Mouse (Mus musculus) urinary bladder, adult 2 months (tissue): ENCODE data around the gene Krt86. TPM values are rescaled to one million over a fixed set of nuclear protein-coding genes. Genes with fewer than 3 reads are reported as not detected.
A peak's percentile ranks its signal among the peaks of the same experiment; 100 is the strongest.

Experiments
- DNase-seq: peaks from one replicate; pipeline ENCODE4 v3.0.0; 2022; ENCODE audit warnings: low spot score
- polyA plus RNA-seq: library from polyadenylated mRNA; depleted of rRNA; stranded (reverse); fragments of >200 nt; gene quantifications from 2 replicates; pipeline ENCODE4 v1.2.3, GENCODE M21; 2012; rRNA removed

Gene Krt86
- not detected in 2 replicates for polyA plus RNA-seq

DNA sequence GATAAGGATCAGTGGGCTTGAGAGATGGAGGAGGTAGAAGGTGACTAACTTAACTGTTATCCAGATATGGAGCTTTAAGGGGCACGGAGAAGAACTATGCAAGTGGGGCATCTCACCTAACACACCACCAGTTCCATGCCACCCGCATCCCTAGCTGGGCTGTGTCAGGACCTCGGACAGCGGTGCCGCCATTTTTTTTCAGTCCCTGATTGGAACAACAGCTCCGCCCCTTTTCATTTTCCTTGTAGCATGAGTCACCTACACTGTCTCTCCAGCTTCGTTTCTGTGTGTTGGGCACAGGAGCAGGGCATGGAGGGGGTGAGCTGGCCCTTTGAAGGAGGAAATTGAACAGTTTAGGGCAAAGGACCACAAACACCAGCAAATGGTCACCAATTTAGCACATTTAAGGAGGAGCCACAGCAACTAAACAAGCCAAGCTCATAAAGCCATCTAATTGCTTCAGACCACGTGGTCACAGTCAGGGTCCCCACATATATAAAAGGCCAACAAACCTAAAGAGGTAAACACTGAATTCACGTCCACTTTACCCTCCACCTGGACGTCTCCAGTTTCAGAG lies at the start of gene Krt86:
TSS of gene Krt86 (plus strand) at position 527 of the 577 bp plus-strand sequence.
- DNase-seq = no peak

DNA sequence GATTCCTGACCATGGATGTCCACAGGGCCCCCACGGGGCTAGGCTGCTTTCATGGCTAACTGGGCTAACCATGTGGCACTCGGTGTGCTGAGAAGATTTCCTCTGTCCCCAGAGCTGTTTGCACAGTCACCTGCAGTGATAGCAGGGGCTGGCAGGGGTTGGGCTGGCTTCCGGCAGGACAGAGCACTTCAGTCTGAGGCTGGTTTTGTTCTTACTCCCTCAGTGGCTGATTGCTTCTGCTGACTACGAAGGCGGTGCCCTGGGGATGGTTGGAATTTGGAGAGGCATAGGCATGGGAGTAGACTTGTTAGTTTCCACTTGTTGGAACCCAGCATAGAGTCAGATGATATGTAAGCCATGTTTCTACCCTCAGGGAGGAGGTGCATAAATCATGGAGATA lies 48.4 kb upstream of the Krt86 start:
- DNase-seq = no peak

DNA sequence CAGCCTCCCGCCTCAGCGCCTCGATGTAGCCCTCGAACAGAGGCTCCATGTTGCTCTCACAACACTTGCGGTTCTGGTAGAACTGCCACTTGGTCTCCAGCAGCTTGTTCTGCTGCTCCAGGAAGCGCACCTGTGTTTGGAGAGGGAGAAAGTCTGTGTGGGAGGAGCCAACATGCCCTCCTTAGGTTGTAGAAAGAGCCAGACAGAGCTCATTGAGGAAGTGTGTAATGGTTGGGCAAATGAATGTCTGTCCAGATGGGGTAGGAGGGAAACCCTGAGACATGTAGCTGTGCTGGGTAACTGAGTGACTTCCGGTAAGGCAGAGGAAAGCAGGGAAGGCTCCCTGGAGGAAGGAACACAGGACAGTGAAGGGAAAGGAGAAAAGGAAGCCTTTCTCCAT lies 36.7 kb upstream of the Krt86 start:
- no peak for DNase-seq

DNA sequence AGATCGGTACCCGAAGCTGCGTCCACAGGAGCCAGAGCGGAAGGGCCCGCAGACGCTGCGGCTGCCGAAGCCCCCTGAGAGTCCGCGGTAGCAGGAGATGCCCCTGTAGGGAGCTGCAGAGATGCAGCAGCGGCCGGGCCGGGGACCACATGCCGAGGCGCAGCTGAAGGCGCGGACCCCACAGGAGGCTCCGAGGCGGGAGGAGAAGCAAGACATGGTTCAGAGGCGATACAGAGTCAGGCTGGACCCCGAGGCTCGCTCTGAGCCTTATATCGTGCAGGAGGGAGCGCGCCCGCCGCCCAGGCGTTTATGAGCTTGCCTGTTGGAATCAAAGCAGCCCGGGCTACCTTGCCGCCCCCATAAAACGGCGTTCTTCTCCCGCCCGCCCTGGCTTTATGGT lies 34.7 kb upstream of the Krt86 start, which contains the start of gene Krt87:
TSS of gene Krt87 (minus strand) at position 250 of the 400 bp plus-strand sequence.
- DNase-seq = no peak

DNA sequence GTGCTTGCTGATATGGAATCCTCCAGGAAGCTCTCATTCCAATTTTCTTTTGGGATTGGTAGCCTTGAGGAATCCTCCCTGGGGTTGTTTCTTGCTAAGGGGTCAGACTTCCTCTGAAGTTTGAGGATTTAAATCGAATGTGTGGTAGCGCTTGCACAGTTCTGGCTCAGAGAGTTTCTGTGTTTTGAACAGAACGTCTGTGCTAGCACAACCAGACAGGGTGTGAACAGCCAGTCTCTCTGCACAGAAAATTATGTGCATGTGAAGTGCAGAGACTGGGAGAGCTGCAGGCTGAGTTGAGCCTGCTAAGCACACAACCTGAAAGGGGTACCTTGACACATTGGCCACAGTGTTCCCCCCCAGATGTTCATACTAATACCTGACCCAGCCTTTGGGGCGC lies 32.4 kb upstream of the Krt86 start:
- no peak for DNase-seq

DNA sequence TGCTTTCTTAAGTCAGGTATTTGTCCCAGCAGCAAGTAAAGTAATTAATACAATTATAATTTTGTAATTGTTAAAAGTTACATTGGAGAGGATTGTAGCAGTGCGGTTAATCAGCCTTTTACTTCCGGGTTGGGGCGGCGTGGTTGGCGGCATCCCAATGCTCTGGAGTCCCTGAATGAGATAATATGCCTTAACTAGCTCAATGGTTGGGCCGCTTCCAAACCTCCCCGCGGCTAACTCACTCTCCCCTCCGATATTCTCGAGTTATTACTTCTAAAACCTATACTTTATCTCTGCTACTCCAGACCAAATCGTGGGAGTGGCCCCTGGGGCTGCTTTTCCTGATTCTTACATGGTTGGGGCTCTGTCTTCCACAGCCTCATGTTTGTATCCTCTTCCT lies 26.7 kb upstream of the Krt86 start:
- no peak for DNase-seq

DNA sequence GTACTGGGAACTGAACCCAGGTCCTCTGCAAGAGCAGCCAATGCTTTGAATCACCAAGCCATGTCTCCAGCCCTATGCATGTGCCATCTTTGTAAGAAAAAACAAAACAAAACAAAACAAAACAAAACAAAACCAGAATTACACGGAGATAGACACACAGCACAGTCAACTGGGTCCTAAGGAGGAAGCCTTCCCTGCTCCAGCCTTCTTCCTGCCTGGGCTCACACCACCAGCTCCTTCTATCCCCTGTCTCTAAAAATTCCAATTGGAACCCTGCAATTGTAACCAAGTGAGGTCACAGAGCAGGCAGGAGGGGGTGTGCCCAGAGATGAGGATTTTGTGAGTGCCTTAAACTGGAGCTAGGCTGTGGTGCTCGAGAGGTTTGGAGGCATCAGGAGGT lies 25.8 kb upstream of the Krt86 start, which contains the start of gene Krt88:
TSS of gene Krt88 (plus strand) at position 301 of the 400 bp plus-strand sequence.
- no peak for DNase-seq

DNA sequence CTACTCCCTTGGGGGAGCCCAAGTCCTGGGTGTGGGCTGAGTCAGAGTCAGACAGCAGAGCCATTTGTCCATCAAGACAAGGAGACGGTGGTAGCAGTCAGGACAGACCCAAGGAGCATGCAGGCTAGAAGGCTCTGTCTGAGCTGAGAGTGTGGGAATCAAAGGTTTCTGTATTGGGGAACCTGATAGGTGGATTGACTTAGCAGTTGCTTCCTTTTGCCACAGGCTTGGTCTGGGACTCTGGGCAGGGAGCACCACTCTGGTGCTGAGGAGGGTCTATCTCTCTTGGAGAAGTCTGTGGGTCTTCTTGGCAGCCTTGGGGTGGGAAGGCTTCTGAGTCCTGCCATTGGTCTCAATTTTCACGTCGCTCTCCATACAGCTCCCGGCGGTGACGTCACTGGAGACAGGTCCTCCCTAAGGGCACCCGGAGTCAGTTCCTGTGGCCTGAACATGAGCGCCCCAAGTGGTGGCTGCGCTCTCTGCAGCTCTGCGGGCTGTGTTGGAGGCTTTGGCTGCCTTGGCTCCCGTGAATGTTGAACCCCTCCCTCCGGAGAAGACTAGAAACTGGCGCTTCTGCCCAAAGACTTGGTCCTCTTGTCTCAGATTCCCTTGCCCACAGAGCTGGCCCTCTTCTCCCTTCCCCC lies 20.1 kb upstream of the Krt86 start:
- DNase-seq = peak; percentile 48

DNA sequence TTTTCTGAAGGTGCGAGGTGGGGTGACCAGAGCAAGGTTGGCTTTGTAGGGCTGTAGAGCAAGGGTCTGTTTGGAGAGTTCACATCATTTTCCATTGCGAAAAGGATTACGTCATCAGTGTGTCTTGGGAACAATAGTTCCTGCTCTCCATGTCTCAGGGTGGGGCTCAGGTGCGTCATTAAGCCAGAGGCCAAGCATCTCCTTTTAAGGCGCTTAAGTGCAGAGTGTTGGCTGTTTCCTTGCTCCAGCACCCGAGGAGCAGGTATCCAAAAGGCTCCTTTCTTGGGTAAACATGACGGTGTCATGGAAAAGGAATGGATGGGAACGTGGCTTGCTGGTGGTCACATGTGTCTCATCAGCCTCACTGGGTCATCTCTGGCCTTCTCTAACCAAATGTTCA lies 18.5 kb upstream of the Krt86 start:
- no peak for DNase-seq

DNA sequence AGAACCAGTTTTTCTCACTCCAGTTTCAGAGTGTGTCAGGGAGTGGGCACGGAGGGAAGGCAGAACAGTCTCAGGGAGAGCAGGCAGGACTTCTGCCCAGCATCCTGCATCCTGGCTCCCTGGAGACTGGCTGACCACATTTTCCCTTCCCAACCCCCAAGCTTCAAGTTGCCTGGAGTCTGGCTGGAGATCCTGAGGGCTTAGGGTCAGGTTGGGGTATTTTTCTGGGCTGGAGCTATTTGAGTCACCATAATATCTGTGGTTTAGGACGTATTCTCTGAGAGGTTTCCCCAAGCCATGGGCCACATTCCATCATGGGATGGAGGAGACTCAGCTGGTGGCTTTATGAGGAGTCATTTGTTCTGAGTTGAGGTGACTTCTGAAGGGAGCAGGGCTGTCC lies 18.0 kb upstream of the Krt86 start:
- DNase-seq = no peak

DNA sequence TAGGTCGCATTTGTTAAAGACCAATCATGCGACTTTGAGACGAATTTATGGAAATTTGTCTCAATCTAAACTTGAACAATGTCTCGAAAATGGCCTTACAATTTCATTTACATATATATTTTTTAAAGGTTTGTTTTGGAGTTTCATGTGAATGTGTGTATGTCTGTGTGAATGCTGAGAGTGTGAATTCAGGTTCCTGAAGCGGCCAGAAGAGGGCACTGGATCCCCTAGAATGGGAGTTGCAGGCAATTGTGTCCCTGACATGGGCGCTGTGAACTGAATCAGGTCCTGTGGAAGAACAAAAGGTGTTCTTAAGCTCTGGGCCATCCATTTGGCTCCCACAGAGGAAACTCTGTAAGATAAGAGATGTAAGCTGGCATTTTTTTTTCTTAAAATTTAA lies 17.4 kb upstream of the Krt86 start:
- DNase-seq = no peak

DNA sequence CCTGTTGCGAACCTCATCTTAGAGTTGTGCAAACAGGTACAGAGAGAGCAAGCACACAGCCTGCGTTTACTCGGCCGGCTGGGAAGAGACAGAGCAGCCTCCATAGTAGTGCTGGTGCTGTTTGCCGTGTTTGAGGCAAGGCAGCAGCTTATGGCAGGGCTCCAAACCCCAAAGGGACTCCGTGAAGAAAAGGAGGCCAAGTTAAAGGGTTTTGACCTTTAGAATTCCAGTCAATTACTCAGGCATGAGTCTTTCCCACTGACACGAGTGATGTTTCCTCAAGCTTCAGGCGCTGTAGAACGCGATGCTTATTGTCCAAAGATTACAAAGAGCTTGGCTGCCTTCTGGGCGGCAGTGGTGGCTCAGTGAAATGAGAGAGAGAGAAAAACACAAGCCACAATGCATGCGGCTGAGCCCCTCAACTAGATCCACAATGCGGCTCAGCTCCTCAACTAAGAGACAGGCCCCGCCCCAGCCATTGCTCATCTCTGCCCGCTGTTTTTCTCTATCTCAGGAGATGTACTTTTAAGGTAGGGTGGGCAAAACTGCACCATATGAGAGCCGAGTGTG lies 14.8 kb upstream of the Krt86 start:
- DNase-seq = no peak

DNA sequence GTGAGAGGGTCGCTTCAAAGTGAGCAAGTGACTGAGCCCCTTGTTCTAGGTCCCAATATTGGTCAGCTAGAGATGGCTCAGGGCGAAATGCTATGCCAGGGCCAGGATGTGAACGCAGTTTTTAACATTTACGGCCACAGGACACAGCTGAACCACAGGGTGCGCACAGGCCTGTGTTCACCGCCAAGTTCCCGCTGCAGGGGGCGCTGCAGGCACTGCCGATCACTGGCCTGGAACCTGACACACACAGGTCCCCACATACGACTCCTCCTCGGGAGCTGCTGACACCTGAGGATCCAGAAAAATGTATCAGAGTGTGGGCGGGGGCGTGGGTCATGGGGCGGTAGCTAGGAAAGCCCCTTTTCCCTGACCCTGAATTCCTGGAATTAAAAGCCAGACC lies 14.0 kb upstream of the Krt86 start:
- DNase-seq = no peak

DNA sequence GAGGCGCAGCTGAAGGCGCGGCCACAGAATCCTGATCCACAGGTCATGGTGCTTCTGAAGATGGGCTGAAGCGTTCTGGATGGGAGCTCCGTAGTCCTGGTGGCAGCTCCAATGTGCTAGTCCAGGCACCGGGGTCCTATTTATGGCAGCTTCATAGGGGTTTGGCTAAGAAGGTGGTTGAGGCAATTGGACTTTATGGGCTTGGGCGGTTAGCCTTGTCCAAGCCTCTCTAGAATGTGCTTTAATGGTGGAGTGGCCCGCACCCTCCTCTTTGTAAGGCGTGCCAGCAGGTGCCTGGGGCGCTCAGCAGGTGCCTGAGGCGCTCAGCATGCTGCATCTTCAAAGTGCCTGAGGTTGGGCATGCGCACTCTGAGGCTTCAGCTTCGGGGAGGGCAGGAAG lies 9.6 kb upstream of the Krt86 start, which contains the start of gene Krt81:
TSS of gene Krt81 (minus strand) at position 101 of the 400 bp plus-strand sequence.
- DNase-seq = no peak

DNA sequence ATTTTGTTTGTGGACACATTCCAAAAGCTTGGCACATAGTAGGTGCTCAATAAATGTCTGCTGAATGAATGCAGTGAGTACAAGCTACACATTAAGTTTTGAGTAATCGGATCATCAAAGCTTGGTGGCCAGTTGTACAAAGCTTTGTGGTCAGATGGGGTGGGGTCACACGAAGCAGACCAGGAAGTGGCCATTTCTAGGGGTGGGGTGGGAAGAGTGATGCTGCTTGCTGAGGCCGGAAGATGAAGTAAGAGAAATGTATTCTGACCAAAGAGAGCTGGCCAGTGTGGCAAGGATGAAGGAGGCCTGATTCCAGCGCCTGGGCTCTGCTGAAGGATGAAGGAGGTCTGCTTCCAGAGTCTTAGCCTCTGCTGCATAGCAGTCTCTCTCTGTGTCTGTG lies 4.2 kb upstream of the Krt86 start:
- DNase-seq = no peak

DNA sequence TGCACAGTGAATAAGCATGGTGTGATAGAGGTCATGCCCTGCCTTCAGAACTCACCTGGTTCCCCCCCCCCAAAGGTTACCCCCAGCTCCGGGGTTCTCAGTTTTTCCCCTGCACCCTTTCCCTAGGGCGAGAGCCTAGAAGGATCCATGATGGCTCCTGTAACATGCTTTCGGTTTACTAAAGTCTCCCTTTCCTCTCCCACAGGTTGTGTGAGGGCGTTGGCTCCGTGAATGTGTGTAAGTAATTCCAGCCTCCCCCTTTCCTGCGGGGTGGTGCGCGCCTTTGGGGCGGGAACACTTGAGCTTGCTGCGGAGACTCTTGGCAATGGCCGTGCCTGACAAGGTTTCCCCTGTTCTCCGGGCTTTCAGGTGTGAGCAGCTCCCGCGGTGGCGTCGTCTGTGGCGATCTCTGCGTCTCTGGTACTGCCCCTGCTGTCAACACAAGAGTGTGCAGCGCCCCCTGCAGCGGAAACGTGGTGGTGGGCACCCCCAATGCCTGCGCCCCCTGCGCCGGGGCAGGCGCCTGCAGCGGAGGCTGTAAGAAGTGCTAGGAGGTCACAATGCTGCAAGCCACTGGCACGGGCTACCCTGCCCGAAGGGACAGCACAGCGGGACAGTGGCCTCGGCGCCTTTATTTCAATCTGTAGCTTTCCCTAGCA lies 5.9 kb downstream of the Krt86 start:
- peak; percentile 35 for DNase-seq

DNA sequence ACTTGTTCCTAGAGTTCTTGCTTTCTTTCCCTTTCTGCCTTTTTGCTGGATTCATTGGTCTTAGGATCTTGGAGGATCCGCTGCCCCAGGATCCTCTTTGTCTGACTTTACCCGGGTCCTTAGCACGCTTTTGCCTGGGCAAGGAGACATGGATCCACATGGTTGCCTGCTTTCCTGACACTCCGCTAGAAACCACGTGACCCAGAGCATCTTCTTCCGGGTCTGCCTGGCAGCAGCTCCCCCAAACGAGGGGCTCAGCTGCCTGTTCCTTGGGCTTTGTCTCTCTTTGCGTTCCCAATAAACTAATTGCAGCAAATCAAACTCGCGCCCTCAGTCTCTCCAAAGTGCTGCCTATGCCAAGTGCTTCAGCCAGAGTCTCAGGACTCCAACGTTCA lies 6.4 kb downstream of the Krt86 start:
- no peak for DNase-seq

DNA sequence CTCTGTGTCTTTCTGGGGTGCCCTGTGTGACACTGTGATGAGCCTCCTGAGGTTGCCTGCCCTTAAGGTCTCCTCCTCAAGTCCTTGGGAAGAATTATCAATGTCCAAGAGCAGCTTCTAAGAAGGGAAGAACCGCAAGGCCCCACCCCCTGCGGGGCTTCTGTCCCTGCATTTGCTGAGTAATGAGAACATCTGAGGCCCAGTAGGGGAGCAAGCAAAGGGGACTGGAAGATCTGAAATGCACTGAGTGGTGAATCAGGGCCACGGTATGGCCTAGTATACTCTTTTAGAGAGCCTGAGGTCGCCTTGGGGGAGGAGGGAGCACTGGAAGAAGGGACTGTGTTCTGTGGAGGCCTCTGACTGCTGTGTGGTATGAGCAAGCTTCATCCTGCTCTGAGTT lies 8.8 kb downstream of the Krt86 start:
- no peak for DNase-seq

DNA sequence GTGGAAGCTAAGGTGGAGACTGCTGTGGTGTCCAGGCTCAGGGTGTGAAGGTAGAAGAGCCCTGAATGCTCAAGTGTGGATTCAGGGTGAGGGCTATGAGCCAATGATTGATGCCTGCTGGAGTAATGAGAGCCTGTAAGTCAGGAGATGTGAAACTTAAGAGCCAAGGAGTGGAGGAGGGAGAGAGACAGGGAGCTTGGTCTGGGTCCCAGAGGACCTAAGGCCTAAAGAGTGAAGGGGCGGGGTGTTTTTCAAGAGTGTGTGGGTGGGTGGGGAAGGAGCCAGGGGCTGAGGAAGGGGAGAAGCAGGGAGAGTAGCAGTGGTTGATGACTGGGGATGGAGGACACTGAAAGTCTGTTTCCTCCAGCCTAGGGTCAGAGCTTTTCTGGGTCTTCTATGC lies 10.4 kb downstream of the Krt86 start:
- no peak for DNase-seq

DNA sequence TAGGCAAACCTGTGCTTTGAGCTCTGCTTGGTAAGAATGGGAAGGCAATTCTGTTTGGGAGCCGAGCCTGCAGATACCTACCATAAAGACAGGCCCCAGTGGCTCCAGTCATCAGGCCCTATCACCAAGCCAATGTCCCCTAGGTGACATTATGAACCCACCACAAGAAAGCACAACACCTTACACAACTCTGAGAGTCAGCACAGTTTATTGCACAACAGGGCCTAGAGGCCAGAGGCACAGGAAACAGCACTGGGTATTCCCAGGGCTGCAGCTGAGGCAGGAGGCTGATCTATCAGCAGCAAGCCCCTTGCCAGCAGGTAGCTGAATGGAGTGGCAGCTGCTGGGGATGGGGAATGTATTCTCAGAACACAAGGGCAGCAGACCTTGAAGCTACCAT lies 11.7 kb downstream of the Krt86 start:
- DNase-seq = no peak

DNA sequence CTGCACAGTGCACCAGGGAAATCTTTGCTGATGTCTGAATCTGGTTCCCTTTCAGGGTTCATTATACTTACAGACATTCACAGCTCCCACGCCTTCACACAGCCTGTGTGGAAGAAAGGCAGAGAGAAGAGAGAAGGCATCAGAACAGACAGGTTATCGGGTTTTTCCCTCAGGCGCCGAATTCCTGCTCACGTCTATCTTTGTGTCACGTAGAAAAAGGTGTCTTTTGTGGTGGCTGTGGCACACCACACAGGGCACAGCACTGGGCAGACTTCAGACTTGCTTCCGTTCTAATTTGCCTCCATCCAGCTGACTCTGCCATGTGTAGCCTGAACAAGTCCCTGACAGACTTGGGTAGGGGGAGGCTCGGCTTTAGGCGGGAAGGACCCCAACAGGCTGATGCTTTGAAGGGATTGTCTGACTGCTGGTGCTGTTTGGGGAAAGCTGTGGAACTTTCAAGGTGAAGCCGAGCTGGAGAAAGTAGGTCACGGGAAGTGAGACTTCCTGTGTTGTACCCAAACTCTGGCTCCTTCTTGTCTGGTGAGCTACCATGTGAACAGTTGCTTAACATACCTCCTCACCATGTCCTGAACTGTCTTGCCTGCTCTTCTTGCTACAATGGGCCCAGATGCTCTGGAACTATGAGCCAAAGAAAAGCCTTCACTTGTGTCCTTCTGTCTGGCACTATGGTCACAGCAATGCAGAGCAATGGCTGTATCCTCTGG lies 12.8 kb downstream of the Krt86 start:
- DNase-seq = no peak

DNA sequence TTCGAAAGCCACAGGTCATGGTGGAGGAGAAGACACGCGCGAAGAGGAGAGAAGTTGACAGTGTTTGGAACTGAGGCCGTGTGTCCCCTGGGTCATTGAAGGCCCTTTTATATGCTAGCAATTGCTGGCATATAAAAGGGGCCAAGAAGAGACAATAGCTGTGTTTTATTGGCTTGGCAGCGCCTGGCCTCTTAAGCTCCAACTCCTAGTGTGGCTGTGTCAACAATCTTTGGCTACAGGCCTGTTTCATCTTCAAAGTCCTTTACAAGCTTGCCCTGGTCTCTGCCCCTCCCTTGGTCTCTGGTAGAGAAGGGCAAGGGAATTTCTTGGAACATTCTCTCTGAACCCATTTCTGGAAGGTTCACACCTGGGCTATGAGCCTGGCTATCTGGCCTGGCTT lies 18.2 kb downstream of the Krt86 start, which contains the start of gene Krt83:
TSS of gene Krt83 (minus strand) at position 82 of the 400 bp plus-strand sequence.
- DNase-seq = no peak
